Mouse (Mus musculus) E14TG2a.4 (cell line): ENCODE results near the gene Pacsin1.

Experiments
- H3K27me3 ChIP-seq: 2 replicates; pipeline ENCODE4 v1.6.1; 2014; ENCODE audit warnings: low read length, control low read depth; ENCODE audit not compliant: insufficient read depth
- H3K36me3 ChIP-seq: 2 replicates; pipeline ENCODE4 v1.6.1; 2014; ENCODE audit warnings: low read length, control low read depth; ENCODE audit not compliant: insufficient read depth
- H3K4me1 ChIP-seq: replicated peaks from 2 replicates; pipeline ENCODE4 v1.6.1; 2014; ENCODE audit warnings: low read depth, low read length, control low read depth
- H3K4me3 ChIP-seq: replicated peaks from 2 replicates; pipeline ENCODE4 v1.5.1; 2014; ENCODE audit warnings: mild to moderate bottlenecking, low read length
- H3K9me3 ChIP-seq: 2 replicates; pipeline ENCODE4 v1.6.1; 2014; ENCODE audit warnings: low read length, control low read depth
- CTCF ChIP-seq: conservative IDR thresholded peaks from 2 replicates; pipeline ENCODE4 v1.5.1; 2014; ENCODE audit warnings: low read length
- NANOG ChIP-seq: IDR thresholded peaks from 2 replicates; pipeline ENCODE4 v1.6.1; 2014; ENCODE audit warnings: borderline replicate concordance, low read length, mixed read lengths
- POU5F1 ChIP-seq: IDR thresholded peaks from 2 replicates; pipeline ENCODE4 v1.6.1; 2014; ENCODE audit warnings: low read length, borderline replicate concordance

Gene Pacsin1

DNA sequence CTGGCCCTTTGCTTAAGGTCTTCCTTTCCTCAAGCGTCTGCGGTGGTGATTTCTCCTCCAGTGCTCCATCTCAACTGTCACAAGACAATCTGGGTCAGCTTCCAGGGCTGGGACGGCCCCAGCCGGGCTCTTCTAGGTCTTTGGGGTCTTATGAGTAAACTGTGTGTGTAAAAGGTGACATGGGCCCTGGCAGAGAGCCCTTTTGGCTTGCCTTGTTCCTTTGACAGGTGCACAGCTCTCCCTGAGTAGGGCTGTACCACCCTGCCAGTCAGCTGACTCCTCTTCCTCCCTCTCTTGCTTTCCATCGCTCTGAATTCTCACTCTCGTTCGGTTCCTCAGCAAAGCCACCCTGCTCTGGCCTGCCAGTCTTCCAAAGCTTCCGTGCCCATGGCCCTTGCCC lies 1.8 kb downstream of the Pacsin1 start:
- no peaks in the 10 kb centered on the region for H3K36me3 ChIP-seq
- H3K9me3 ChIP-seq: no peaks in the 10 kb centered on the region
- no peak for TF ChIP-seq NANOG
- TF ChIP-seq CTCF: no peak
- TF ChIP-seq POU5F1: no peak
- H3K4me1 ChIP-seq: peaks cover 50% of the 10 kb centered on the region
- peaks cover 47% of the 10 kb centered on the region for H3K27me3 ChIP-seq
- no peak overlapping the region for H3K4me3 ChIP-seq

DNA sequence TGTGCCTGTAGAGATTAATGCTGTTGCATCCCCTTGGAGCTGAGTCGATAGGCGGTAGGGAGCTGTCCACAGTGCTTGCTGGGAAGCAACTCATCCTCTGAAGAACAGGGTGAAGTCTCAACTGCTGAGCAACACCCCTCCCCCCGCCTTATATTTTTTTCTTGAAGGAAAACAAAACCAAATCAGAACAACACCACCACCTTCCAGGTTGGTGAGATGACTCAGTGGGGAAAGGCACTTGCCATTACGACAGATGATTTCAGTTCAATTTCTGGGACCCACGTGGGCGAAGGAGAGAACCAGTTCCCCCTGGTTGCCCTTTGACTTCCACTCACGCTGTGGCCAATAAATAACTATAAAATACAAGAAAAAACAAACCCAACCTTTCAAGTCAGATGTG lies 3.5 kb downstream of the Pacsin1 start:
- H3K4me3 ChIP-seq: no peak overlapping the region
- H3K36me3 ChIP-seq: no peaks in the 10 kb centered on the region
- peaks cover 35% of the 10 kb centered on the region for H3K4me1 ChIP-seq
- no peaks in the 10 kb centered on the region for H3K9me3 ChIP-seq
- H3K27me3 ChIP-seq: peaks cover 41% of the 10 kb centered on the region
- TF ChIP-seq POU5F1 (no peak), NANOG (no peak), CTCF (no peak)

DNA sequence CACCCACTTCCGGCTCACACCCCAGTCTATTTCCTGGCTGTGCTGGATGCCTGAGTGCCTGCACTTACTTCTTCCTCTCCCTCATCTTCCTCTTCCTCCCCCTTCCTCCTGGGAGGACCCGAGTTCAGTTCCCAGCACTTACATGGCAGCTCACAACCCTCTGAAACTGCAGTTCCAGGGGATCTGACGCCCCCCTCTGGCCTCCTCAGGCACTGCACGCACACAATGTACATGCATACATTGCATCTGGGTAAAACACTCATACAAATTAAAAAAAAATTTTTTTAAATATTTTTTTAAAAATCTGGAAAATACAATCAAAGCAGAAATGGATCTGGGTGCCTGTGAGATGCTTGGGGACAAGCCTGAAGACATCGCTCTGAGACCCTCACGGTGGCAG lies 16.4 kb downstream of the Pacsin1 start:
- H3K9me3 ChIP-seq: no peaks in the 10 kb centered on the region
- H3K27me3 ChIP-seq: no peaks in the 10 kb centered on the region
- peaks cover 70% of the 10 kb centered on the region for H3K4me1 ChIP-seq
- TF ChIP-seq CTCF: peak; percentile 46
- TF ChIP-seq NANOG: no peak
- H3K36me3 ChIP-seq: no peaks in the 10 kb centered on the region
- H3K4me3 ChIP-seq: peak overlapping the region; percentile 64

DNA sequence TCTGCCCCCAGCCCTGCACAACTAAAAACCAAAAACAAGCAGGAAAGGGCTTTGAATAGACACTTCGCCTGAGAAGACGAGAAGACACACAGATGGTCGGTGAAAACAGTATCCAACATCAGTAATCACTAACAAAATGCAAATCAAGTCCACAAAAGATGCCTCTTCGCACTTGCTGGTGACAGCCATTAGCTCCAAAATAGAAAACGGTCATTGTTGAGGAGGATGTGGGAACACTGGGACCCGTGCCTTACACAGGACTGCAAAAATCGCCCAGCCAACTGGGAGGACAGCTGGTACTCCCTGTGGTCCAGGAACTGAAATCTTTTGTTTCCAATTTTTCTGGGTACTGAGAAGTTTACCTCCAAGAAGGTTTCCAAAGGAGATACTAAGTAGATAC lies 18.6 kb downstream of the Pacsin1 start:
- Histone ChIP-seq H3K4me3 (no peak overlapping the region), H3K27me3 (no peaks in the 10 kb centered on the region; the same call in 1 of the 2 replicates), H3K9me3 (no peaks in the 10 kb centered on the region), H3K36me3 (no peaks in the 10 kb centered on the region), H3K4me1 (peaks cover 55% of the 10 kb centered on the region)
- no peak for TF ChIP-seq CTCF
- no peak for TF ChIP-seq NANOG
- no peak for TF ChIP-seq POU5F1

DNA sequence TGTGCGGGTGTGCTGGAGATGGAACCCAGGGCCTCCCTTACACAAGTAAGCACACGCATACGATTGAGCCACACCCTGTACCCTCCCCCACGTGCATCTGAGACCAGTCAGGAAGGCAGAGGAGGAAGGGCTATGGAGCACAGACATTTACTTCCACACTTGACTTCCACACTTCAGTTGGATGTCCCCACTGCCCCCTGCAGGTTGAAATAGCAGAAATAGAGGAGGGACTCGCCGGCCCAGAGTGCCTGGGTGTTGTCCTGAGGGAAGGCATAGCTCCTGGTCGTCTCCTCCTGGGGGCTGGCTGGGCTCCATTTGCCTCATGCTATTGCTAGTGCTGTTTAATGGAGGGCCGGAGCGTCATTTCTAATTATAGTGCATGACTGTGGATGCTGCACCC lies 20.1 kb downstream of the Pacsin1 start:
- peaks cover 59% of the 10 kb centered on the region for H3K4me1 ChIP-seq
- no peaks in the 10 kb centered on the region; the same call in 1 of the 2 replicates for H3K27me3 ChIP-seq
- H3K4me3 ChIP-seq: no peak overlapping the region
- H3K36me3 ChIP-seq: no peaks in the 10 kb centered on the region
- no peaks in the 10 kb centered on the region for H3K9me3 ChIP-seq
- no peak for TF ChIP-seq NANOG
- TF ChIP-seq CTCF: peak; percentile 26; the same call in 1 of the 2 replicates

DNA sequence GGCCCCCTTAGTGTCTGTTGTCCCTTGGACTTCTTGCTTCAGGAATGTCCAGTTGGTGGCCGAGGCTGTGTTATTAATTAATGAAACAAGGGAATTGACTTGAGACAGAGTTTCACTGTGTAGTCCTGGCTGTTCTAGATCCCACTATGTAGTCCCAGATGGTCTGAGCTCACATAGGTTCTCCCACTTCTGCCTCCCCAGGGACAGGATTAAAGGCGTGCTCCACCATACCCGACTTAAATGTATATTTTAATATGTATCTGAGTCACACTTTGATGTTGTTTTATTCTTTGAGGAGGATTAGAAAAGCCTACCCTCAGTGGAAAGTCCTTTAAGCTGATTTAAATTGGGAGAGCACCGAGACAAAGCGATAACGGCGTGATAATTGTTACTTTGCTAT lies 21.0 kb downstream of the Pacsin1 start:
- Histone ChIP-seq H3K36me3 (no peaks in the 10 kb centered on the region), H3K4me3 (no peak overlapping the region), H3K4me1 (peaks cover 55% of the 10 kb centered on the region), H3K9me3 (0 out of 2 replicates have a peak, but pooled peaks cover 3% of the 10 kb centered on the region), H3K27me3 (no peaks in the 10 kb centered on the region; the same call in 1 of the 2 replicates)
- no peak for TF ChIP-seq NANOG
- no peak for TF ChIP-seq POU5F1
- TF ChIP-seq CTCF: no peak

DNA sequence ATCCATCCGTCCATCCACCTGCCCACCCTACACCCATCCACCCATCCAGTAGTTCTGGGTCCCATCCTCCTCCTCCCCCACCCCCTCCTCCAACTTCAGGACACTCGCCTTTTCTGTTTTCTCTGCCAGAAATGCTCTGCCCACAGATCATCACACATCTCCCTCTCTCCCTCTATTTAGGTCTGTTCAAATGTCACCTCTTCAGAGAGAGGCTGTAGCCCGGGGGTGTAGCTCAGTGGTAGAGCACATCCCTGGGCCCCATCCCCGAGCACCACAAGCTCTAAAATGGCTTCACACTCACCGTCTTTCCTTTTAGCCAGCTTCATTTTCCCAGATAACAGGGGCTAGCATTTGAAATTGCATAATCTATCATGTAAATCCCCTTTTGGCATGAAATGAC lies 22.4 kb downstream of the Pacsin1 start:
- peaks cover 44% of the 10 kb centered on the region for H3K4me1 ChIP-seq
- H3K9me3 ChIP-seq: 0 out of 2 replicates have a peak, but pooled peaks cover 3% of the 10 kb centered on the region
- no peak overlapping the region for H3K4me3 ChIP-seq
- peaks cover 2% of the 10 kb centered on the region for H3K27me3 ChIP-seq
- H3K36me3 ChIP-seq: no peaks in the 10 kb centered on the region
- no peak for TF ChIP-seq NANOG
- TF ChIP-seq CTCF: no peak
- no peak for TF ChIP-seq POU5F1

DNA sequence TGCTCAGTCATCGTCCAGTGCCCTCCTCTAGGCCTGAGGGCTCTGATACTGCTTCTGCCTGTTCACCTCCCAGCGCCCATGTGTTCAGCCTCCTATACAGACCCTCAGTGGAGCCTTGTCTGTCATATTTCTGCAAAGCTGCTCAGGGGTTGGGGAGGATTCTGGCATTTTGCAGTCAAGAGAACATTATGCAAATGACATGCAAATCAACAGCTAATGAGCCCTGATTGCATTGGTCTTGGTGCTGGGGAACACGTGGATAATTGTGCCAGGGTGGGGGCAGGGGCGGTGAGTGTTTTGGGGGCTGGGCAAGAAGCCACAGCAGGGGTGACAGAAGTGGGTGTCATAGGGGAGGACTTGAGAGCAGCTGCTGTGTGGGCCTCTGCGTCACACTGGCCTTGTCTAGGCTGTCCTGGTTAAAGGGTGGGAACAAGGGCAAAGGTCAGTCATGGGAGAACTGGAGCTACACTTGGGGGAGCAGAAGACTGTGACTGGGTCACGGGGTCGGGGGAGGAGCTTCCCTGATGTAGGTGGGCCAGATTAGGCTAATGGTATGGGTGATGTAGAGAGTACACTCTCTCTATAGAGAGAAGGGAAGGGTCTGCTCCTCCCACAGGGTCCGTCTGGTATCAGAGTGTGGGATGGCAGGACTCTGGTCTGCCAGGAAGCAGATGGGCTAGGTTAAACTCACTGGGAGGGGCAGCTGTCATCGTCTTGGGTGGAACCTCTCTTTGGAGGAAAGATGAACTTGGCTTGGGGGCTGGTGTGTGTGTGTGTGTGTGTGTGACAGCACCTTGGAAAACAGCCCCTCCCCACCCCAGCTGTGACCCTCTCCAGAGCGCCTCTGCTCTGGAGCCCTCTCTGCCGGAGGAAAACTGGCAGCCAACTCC lies 23.9 kb downstream of the Pacsin1 start:
- Histone ChIP-seq H3K4me3 (no peak overlapping the region), H3K36me3 (no peaks in the 10 kb centered on the region), H3K9me3 (0 out of 2 replicates have a peak, but pooled peaks cover 3% of the 10 kb centered on the region), H3K27me3 (peaks cover 15% of the 10 kb centered on the region), H3K4me1 (peaks cover 43% of the 10 kb centered on the region)
- TF ChIP-seq NANOG (no peak), POU5F1 (no peak), CTCF (no peak)

DNA sequence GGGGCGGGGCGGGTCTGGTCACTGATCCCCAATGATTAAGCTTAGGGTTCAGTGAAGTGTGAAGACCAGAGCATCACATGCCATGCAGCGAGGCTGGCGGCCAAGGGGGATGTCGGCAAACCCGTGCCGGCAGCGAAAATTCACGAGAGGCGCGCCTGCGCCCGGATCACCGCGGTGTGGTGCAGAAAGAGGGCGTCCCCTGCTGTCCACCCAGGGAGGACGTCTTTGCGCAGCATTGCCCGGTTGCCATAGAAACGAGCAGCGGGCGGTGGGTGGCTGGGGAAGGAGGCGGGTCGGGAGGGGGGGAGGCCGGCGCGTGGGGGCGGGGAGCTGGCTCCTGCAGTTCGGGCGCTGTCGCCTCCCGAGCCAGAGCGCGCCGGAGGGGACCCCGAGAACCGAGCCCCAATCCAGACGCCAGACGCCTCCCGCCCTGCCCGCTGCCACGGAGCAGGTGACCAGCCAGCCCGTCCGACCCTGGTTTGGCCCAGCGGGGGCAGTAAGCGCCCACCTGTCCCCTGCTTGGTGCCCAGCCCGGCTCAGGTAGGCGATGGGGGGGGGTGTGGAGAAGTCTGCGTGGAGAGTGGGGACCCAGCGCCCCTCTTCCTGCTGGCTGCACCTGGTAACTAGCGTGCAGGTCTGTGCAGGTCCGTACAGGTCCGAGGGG lies 29.7 kb downstream of the Pacsin1 start:
- Histone ChIP-seq H3K4me1 (peaks cover 65% of the 10 kb centered on the region), H3K27me3 (peaks cover 54% of the 10 kb centered on the region), H3K9me3 (0 out of 2 replicates have a peak, but pooled peaks cover 3% of the 10 kb centered on the region), H3K36me3 (no peaks in the 10 kb centered on the region), H3K4me3 (peak overlapping the region; percentile 82)
- TF ChIP-seq NANOG: no peak
- no peak for TF ChIP-seq POU5F1
- TF ChIP-seq CTCF: no peak
